Mouse (Mus musculus) thymus, adult 2 months (tissue): Measurements from ENCODE around the gene Net1.

Experiments used
- CTCF ChIP-seq: fragments of 200-500 bp; IDR thresholded peaks from 2 replicates; pipeline ENCODE4 v1.5.1; 2012; ENCODE audit warnings: mild to moderate bottlenecking, control low read depth, low read length, moderate library complexity, borderline replicate concordance; ENCODE audit not compliant: control insufficient read depth, poor library complexity, insufficient read depth; ENCODE audit errors: extremely low read depth
- POLR2A ChIP-seq: fragments of 200-500 bp; IDR thresholded peaks from 2 replicates; pipeline ENCODE4 v1.6.1; 2012; ENCODE audit warnings: mild to moderate bottlenecking, low read length, control low read depth, moderate library complexity; ENCODE audit not compliant: control insufficient read depth, poor library complexity, insufficient read depth; ENCODE audit errors: extremely low read depth

DNA sequence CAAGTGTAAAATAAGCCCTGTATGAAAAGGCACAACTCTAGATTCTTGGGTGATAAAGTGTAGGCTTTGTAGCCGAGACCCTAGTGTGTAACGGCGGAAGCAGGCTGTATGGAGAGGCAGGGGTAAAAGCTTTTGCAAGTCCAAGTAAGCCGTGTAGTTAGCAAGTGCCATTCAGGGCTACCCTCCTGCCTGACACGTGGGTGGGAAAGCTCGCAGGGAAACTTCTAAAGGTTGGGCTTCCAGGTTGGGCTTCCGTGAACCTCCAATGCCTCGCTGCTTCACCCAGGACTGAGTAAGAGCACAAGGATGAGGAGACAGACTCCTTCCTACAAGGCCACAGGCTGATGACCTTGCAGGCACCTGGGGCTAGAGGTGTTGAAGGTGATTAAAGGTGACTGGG is 23.5 kb downstream of the Net1 start:
- no peak for TF ChIP-seq CTCF
- no peak for TF ChIP-seq POLR2A
